Mouse (Mus musculus) layer of hippocampus, adult 2 months (tissue): Measurements from ENCODE around the gene Ttbk2. TPM values are rescaled to one million over a fixed set of nuclear protein-coding genes. Genes with fewer than 3 reads are reported as not detected.

ENCODE experiments used
- DNase-seq, 2 experiments: peaks; one replicate each; pipeline ENCODE4 v3.0.0; 2022; ENCODE audit warnings: low spot score in 2 of 2
- H3K27ac ChIP-seq: fragments of 200-600 bp; 2 replicates; pipeline ENCODE4 v1.8.1; 2022
- H3K4me3 ChIP-seq: fragments of 200-600 bp; 2 replicates; pipeline ENCODE4 v1.8.1; 2022; ENCODE audit warnings: mild to moderate bottlenecking
- CTCF ChIP-seq: fragments of 200-600 bp; conservative IDR thresholded peaks from 2 replicates; pipeline ENCODE4 v1.8.1; 2022; ENCODE audit warnings: antibody characterized with exemption, mild to moderate bottlenecking, moderate library complexity
- long read RNA-seq, 2 experiments: library from polyadenylated mRNA; stranded (forward); transcript quantifications; one replicate each; pipeline ENCODE4 v2.0.0; 2021; ENCODE audit warnings: borderline mapping rate in 2 of 2
- total RNA-seq, 2 experiments: library from RNA; stranded (reverse); gene quantifications; 2 replicates each; pipeline ENCODE4 v1.2.3; 2021

The Ttbk2 gene
- total RNA-seq: 10 to 100 TPM; 70.6 to 71.4 TPM
- long read RNA-seq, experiment 1, full-length matches to known transcripts: 2 of 21 reads
- long read RNA-seq, experiment 1, partial matches to known transcripts: 0 of 21 reads
- long read RNA-seq, experiment 1, other reads (novel, unspliced or antisense): 19 of 21 reads
- long read RNA-seq, experiment 2, full-length matches to known transcripts: 3 of 21 reads
- long read RNA-seq, experiment 2, partial matches to known transcripts: 3 of 21 reads
- long read RNA-seq, experiment 2, other reads (novel, unspliced or antisense): 15 of 21 reads

DNA sequence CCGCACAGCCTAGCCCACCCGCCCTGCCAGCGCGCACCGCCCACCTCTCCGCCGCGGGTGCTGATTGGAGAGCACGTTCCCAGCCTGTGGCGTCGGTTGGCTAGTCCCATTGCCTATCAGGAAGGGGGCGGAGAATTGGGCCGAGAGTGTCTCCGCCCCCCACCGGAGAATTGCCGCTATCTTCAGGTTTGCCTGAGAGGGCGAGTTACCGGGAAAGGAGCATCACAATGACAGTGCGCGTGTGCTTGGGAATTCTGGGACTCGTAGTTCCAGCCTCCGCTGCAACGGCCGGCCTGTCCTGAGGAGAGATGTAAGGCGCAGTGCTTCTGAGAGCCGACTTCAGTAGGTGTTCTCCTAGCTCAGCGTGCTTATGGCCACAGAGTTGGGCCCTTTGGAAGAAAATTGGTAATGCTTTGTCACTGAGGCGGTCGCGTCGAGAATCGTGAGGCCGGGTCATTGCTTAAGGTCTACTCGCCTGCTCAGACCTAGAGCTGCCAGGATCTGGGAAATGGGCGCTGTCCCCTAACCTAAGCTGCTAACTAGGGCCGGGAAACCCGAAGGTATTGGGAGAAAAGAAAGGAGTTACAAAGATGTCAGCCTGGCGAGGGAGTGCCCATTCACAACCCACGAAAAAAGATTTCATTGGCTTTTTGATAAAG lies at the start of gene Ttbk2:
Gene Ttbk2, minus strand, starts transcription at position 181 of the 659 bp plus-strand sequence.
- Histone ChIP-seq H3K27ac (peak within 1 kb of the TSS; percentile 91), H3K4me3 (peak within 1 kb of the TSS; percentile 77)
- peak; percentile 98 to 99 for DNase-seq
- TF ChIP-seq CTCF: peak; percentile 57

DNA sequence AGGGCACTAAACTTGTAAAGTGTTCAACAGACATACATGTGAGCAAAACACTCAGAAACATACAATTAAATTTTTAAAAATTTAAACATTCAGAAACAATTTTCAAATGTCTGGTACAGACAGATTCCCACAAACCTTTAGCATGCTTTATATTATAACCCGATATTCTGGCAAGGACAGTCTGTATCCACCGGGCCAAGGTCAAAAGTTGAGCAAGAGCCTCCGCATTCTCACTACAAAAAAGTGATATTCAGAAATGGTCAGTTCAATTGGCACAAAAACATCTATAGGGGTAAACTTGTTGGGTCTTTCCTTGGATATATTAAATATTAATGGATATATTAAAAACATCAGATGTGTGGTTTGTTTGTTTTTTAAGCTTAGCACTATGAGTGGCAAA lies 46.0 kb upstream of the Ttbk2 start:
- Histone ChIP-seq H3K4me3 (no peak overlapping the region), H3K27ac (no peak overlapping the region)
- TF ChIP-seq CTCF: no peak
- DNase-seq: no peak

DNA sequence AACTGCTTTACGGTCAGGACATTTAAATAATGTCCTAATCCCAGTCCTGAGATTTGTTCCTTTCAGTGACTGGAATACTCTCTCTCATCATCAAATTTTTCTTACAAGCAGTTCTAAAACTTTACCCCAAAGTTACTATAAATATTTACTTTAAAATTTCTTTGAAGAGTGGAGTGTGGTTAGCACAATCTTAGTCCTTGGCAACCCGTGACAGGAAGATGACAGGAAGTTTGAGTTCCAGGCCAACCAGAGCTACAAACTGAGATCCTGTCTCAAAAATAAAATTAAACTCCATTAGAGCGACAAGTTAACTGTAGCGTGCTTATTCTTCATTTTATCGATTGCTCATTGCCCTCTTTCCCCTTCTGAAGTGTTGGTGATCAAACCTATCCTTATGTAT lies 37.2 kb upstream of the Ttbk2 start:
- H3K27ac ChIP-seq: no peak overlapping the region
- H3K4me3 ChIP-seq: no peak overlapping the region
- no peak for TF ChIP-seq CTCF
- DNase-seq: no peak

DNA sequence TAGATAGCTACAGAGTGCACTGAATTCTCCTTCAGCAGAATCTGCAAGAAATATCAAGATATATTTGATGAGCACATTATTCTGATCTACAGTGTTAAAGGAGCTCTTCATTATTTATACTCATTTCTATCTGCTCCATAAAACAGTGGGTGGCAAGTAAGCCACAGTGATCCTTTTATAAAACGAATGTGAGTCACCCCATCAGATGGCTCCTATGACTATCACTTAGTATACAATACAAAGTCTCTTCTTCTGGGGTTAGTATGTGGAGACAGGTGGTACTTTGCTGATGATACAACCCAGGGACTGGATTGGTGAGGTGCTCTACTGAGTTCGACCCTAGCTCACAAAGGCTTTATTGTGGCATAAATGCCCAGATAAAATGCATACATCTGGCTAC lies 22.8 kb upstream of the Ttbk2 start:
- DNase-seq: no peak
- no peak for TF ChIP-seq CTCF

DNA sequence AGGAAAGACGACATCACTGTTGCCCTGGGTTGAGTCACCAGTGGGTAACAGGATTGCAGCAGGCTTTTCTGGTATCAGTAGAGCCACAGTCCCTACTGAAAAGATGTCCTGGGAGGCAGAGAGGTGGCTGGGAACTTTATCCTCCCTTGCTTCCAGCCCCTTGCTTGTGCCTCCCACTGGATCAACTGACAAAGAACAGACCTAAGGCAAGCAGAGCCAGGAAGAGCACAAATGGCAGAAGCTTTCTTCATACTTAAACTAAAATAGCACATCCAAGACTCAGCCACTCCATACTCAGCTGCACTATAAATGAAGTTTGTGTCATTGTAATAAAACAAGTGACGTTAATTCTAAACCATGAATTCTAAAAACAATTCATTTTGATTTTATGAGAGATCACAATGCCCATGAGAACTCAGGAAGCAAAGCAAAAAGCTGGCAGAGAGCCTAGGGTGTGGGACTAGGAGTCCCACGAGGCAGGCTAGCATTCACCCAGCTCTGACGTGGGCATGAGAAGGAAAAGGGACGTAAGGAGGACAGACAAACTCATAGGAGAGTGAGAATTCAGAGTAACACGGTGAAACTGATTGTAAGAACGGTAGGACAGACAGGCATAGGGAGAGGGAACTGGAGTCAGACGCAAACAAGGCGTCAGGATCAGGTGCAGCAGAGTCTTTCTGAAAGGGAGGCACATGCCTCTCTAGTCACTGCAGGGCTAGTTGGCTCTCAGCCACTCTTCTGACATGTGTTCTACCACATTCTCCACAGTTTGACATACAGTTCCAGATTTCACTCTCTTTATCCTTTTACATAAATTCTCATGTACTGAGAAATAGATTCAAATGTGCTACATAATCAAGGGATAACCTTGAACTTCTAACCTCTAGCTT lies 21.3 kb upstream of the Ttbk2 start:
- H3K27ac ChIP-seq: peak overlapping the region; percentile 78
- no peak for TF ChIP-seq CTCF
- no peak for DNase-seq
- no peak overlapping the region for H3K4me3 ChIP-seq

More for the DNA sequence above, 22.8 kb upstream of the Ttbk2 start:
- H3K27ac ChIP-seq: peak overlapping the region; percentile 78
- H3K4me3 ChIP-seq: no peak overlapping the region

DNA sequence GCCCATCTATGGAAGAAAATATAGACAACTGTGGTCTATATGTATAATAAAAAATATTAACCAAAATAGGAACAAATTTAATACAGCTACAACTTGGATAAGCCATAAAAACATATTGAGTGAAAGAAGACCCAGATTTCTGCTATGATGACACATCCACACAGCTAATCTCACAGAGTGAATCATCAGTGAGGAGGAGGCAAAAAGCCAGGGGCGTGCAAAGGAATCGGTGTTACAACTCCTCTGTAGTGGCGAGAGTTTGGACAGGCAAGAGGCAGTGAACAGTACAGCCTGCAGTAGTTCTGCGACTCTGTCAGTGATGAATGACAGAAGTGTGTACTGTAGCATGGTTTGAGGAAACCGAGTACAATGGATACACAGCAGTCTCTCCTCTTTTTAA lies 16.9 kb upstream of the Ttbk2 start:
- peak; percentile 48 to 51 for DNase-seq

DNA sequence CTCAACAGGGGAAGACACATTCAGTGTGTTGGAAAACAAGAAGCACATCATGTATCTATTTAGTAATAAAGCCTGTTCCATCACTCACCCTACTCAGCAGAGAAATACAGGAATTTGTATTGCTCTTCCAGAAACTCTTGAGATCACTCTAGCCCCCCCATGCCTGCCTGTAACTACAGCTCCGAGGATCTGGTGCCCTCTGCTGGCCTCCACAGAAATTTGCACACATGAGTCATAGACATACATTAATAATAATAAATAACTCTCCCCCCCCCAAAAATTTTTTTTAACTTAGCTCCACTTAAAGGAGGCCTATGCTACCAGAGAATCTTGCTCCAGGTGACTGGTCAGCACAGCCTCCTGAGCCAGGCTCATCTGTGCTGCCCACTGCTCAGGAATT lies 16.2 kb upstream of the Ttbk2 start:
- no peak overlapping the region for H3K4me3 ChIP-seq
- peak; percentile 79 for TF ChIP-seq CTCF
- peak in 1 of 2 experiments; percentile 45 for DNase-seq
- peak overlapping the region; percentile 74 for H3K27ac ChIP-seq

More for the DNA sequence above, 16.9 kb upstream of the Ttbk2 start:
- TF ChIP-seq CTCF: no peak
- H3K4me3 ChIP-seq: no peak overlapping the region
- H3K27ac ChIP-seq: peak overlapping the region; percentile 74

DNA sequence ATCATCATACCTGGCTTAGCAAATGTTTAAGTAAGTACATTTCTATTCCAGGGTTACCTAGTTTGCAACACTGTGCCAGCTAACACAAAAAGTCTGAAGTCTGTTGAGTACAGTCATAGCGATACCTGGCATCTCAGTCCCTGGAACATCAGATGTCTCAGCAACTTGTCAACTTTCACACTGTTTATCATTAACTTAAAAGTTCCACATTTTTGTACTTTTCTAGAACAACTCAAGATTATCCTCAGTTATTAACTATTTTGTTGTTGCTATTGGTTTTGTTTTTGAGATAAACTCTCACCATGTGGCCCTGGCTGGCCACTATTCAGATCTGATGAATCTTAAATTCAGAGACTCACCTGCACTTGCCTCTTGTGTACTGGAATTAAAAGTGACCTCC lies 13.0 kb upstream of the Ttbk2 start:
- Histone ChIP-seq H3K4me3 (no peak overlapping the region), H3K27ac (peak overlapping the region; percentile 67)
- no peak for TF ChIP-seq CTCF
- no peak for DNase-seq

DNA sequence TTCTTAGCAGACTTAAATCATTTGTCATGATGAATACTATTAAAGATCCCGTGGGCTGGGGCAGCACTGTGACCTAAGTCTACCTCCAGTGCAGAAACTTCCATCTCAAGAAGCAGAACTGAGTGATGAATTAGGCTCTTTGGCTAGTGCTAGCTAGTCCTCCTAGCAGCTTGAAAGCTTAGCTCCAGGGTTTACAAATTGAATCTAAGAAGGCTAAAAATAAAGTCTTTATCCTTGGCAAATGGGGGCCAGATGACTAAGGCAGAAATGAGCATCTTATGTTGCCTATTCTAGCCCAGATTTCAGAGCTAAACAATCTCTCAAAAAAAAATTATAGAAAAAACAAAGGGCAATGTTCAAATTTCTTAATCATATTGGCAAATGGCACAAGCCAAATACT lies 10.3 kb upstream of the Ttbk2 start:
- Histone ChIP-seq H3K27ac (peak overlapping the region; percentile 8; the same call in 1 of the 2 replicates), H3K4me3 (no peak overlapping the region)
- DNase-seq: no peak
- no peak for TF ChIP-seq CTCF

DNA sequence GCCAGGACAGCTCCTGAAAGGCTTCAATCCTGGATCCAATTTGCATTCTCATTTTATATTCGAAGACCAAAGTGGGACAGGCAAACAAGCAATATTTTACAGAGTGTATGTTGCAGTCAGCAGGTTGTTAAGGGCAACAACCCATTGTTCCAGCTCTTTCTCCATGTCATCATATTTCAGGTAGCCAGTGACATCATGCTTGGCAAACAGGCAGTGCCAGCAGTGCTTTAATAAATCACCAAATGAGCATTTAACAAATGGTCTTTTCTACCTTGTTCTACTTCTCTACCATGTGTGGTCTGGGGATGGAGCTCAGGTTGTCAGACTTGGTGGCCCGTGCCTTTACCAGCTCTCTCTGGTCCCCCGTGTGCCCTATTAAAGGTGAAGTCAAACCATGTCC lies 7.7 kb upstream of the Ttbk2 start:
- Histone ChIP-seq H3K27ac (no peak overlapping the region), H3K4me3 (no peak overlapping the region)
- no peak for DNase-seq
- TF ChIP-seq CTCF: no peak

DNA sequence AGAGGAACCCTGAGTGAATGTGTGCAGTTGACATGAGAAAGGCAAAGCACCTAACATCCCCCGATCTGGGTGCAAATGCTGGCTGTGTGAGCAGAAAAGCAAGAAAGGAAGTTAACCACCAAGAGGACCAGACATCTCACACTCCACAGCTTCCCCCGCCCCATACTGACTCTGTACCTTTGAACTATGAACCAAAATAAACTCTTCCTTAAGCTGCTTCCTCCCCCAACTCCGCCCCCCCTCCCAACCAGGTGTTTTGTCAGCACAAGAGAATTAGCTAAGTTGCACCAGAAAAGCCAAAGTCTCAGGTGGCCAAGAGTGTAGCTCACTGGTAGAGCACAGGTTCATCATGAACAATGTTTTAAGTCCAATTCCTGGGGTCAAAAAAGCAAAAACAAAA lies 2.7 kb upstream of the Ttbk2 start:
- Histone ChIP-seq H3K4me3 (no peak overlapping the region), H3K27ac (no peak overlapping the region)
- DNase-seq: no peak
- no peak for TF ChIP-seq CTCF

DNA sequence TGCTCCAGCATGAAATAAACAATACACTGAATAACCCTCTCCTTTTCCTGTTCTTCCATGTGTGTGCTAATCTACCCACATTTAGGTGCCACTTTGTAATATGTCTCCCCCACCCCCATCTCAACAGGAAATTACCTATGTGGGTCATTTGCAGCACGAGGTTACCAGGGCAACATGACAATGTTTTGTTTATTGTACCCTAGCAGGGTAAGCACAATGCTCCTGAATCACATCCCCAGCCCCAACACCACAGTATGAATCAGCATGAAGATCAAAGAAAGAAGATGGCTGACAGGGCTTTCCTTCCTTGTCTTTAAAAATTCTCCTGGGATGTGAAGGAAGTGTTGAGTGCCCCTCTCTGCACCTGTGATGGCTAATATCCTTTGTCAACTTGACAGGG lies 2.2 kb upstream of the Ttbk2 start:
- H3K4me3 ChIP-seq: no peak overlapping the region
- TF ChIP-seq CTCF: no peak
- H3K27ac ChIP-seq: no peak overlapping the region
- no peak for DNase-seq
